Mouse (Mus musculus): Measurements from ENCODE around the gene Nisch.

Nisch gene

DNA sequence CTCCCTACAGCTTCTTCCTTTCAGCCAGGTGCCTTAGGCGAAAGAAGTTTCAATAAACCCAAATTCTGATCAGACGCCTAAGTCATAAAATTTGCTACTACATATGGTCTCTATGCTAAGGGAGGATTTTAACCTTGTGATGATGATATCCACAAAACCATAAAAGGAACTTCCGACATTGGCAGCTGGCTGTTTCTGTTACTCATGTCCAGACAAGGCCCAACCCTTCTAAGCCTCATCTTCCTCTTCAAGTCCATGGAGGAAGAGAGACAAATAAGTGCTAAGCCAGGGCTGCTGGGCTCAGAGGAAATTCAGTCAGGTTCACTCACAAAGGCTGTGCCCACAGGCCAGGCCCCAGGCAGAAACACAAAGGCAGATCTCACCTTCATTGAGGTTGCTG is 27.4 kb downstream of the Nisch start:
- DNase-seq, result no peak

DNA sequence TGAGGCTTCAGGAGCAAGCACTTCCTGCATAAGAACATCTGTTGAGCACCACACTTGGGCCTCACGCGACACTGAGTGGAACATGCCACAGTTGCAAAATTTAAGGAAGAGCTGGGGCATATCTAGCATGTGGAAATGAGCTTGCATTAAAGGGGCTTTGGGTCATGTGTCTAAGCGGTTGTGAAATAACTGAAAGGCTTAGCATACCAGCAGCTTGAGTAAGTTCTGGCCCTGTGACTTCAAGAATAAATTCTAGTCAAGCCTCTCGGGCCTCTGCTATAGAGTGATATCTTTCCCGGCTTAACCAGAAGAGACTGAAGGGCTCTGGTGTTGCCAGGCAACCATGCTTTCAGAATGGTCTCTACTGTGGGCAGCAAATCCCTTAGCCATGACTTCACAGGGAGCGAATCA is 28.0 kb downstream of the Nisch start:
- DNase-seq, result peak; percentile 98

DNA sequence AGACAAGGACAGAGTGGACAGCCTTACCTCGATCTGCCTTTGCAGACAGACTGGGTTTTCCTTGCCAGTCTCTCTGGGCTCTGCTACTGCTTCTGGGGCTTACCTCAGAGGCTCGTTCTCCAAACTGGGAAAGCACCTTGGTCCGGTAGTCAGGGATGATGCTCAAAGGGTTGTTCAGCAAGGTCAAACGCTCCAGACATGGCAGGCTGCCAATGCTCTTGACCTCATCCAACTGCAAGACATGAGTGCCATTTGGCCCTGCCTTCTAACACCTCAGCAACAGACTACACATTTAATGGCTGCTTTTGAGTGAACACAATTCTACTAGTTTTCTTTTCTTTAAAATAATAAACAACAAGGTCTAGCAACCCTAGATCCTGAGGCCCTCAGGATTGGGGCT is 30.1 kb downstream of the Nisch start:
- DNase-seq, result peak; percentile 94

DNA sequence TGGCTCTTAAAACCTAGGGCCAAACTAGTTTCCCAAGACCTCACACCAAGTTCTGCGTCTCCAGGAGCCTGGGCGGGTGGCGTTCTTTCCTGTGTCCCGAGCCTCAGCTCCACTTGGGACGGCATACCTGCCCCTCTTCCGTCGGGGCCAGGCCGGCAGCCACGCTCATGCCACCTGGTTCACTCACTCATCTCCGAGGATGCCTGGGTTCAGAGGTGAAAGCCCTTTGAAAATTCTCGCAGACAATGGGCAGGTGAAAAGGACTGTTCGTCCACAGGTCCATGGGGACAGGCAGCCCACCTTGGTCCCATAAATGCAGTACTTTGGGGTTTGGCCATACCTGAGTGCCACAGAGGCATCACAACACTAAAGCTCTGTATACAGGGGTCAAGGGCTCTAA is 32.6 kb downstream of the Nisch start:
- DNase-seq, result peak; percentile 91

DNA sequence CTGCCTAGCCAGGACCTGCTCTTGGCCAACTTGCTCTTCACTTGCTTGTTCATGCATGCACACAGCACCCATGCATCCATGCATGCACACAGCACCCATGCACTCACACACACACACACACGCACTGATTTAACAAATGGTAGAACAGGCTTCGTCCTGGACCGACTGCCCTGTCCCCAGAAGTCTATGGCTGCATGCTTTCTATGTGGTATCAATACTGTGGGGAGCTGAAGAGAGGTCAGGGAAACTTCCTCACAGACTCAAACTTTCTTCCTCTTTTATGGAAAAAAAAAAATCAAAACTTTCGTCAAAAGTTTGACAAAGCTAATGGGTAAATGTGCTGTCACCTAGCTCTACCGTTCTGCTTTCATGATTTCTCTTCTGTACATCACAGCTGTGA is 33.2 kb downstream of the Nisch start:
- no peak for DNase-seq

DNA sequence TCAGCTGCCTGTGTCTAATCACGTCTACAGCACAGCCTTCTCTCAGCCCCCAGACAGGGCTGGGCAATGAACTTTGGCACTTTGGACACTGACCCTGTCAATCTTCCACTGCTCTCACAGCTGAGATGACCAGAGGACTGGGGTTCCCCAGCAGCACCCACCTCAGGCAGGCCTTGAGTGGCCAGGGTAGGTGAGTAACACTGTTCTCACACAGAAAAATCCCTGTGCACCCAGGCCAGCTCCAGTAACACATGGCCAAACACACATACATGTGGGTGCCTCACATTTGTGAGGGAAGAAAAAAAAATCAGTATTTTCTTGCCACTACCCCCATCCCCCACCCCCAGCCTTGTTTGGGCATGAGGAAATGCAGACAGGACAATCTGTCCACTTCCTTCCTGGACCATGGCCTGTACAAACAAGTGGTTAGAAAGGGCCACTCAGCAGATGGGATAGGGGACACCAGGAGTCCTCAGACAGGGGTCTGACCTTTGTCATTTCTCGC is 33.9 kb downstream of the Nisch start:
- peak; percentile 98 for DNase-seq

DNA sequence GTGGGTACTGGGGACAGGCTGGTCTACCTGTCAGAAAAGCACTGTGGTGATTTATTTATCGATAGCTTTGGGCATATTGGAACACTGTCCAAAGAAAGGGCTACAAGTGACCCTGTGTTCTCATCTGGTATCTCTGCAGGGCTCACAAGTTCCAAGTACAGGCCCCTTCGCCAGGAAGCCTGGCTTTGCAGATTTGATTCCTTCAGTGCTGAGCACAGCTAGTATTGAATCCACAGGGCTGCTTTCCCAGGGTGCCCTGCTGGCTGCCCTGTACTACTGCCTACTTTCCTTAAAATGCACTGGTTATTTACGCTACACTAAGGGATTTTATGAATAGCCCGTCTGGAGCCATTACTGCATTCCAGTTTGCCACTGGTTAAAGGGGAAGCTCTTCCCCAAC is 35.2 kb downstream of the Nisch start:
- DNase-seq, result peak; percentile 95

DNA sequence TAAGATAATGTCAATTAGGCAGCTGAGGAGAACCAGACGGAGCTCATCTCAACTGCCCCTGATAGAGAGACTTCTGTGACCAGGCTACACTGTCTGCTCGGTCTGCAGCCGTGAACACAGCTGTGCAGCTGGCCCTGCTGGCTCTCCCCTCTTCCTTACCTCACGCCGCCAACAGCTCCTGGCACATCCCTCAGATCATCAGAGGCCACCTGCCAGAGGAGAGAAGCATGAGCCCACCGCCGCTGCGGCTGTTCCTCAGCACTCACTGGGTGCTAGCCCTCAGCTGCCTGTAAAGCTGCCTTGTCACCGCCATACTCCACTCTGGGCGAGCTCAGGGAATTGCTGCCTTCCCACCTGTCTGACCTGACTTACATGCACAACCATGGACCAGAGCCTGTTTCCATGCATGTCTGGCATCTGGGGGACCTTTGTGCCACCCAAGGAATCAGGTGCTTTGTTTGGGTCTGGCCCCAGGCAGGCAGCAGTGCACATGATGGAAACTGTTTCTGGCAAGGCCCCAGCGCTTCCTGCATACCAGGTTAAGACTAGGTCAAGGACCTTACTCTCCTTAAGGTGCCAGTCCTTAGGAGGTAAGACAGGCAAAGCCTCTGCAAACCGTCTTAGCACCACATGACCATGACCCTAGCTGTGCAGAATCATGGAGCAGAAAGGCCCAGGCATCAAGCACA is 36.9 kb downstream of the Nisch start:
- peak; percentile 93 for DNase-seq

DNA sequence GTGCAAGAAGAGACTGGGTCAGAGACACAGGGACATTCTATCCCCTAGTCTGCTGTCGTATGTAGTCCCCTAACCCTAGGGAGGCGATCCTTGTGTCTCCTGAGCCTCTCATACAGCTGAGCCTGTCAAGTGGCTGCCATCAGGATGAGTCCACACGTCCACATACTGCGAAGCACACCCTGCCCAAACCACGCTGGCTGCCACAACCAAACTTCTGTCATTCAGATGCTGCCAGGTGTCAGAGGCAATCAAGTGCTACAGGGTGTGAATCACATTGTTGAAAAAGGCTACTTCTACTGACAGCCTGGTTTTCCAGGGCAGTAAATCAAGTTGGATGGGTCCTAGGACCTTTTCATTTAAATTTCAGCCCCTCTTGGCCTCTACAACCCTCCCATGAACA is 39.0 kb downstream of the Nisch start:
- no peak for DNase-seq

DNA sequence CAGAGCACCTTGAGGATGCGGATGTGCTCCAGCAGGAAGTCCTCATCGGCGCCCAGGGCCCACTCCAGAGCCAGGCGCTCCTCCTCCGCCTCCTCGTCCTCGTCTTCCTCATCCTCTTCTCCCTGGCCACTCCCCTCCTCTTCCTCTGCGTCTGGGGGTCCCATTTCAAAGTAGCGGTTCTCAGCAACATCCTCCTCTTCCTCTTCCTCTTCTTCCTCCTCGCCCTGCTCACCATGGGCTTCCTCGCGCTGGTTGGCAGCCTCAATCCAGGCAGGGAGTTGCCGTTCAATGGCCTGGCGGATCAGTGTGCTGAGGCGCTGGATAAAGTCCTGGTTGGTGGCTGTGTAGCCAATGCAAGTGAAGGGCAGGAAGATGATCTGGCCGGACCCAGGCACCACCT is 39.5 kb downstream of the Nisch start:
- DNase-seq, result peak; percentile 93

DNA sequence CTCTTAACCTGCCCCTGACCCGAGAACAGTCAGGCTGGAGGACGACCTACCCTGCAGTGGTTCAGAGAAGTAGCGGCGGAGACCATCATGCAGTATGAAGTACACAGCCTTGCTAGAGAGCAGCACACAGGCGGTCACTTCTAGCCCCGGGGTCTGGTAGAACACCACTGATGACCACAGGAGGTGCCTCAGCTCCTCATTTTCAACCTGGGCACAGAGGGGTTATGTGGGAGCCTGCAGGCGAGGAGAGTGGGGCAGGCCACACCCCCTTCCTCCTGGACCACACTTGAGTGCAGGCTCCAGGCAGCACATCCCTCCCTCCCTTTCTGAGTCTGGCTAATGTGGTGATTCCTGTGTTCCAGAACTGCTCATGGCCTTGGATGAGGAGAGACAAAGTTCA is 43.2 kb downstream of the Nisch start:
- peak; percentile 91 for DNase-seq

DNA sequence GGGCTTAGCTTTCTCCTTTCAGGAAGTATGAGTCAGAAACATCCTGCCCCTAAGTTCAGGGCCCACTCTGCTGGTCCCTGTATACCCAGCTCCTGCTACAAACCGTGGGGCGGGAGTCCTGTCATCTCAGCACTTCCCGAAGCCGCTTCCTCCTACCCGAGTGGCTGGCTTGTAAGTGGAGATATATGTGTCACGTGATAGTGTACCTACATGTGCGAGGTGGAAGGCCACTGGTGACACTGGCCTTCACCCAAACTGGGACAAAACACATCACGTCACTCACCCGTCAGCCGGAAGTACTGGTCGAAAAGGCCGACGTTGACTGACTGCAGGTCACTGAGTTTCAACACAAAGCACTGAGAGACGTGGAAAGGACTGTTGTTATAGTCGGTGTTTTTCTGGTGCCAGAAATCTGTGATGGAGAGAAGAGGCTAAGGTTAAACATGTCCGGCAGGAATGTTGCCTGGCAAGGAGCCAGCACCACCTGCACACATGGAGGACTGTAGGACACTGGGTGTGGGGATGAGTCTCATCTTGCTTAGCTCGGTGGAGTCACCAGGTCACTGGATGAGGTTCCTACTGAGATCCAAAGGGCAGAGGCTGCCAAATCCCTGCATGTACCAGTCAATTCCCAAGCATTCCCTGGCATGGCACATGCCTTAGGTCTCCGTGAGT is 43.8 kb downstream of the Nisch start:
- peak; percentile 98 for DNase-seq

DNA sequence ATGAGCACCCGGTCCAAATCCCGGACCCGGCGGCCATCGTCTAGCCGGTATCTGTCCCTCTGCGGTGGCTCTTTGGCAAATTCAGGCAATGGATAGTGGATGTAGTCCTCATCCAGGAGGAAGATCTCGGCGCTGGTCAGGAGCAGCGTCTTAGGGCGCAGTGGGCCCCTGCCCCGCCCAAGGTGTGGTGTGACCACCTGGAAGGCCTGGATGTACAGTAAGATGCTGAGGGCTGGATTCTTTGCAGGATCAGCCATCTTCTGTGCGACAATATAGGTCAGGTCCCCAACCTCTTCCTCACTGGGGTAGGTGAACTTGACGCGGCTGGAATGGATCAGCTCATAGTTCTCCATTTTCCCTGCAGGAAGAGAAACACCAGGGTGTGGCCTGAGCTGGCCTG is 44.9 kb downstream of the Nisch start:
- DNase-seq, result peak; percentile 92

DNA sequence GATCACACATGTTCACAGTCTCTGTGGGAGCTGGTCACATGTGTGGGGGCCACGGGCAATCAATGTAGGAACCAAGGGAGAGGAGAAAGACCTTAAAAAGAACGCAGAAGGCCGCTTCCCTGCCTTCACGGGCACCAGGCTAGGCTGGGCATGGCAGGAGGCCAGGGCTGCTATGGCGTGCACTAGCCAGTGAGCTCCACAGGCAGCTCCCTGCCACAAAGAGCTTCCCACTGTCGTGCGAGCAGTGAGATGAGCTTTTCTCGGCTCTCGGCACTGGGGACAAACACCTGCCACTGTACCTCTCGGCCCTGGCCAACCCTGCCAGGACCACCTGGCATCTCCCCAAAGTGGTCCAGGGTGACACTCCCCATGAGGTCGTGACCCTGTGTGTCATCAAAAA is 45.4 kb downstream of the Nisch start:
- peak; percentile 93 for DNase-seq

DNA sequence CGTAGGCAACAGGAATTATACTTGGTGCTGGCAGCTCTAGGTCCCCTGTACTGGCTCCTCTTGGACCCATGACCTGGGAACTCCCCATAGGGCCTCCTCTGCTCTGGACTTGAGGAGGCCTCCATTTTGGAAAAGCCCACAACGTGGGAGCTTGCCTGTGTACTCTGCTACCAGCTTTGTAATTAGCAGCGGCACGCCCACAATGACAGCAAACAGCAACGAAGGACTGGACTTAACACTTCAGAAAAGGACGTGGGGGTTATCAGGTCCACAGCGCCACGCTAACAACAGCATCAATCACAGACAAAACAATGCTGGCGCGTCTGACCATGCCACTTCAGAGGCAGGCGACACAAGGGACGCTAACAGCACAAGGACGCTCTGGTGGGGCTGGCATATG is 45.8 kb downstream of the Nisch start:
- DNase-seq, result peak; percentile 91

DNA sequence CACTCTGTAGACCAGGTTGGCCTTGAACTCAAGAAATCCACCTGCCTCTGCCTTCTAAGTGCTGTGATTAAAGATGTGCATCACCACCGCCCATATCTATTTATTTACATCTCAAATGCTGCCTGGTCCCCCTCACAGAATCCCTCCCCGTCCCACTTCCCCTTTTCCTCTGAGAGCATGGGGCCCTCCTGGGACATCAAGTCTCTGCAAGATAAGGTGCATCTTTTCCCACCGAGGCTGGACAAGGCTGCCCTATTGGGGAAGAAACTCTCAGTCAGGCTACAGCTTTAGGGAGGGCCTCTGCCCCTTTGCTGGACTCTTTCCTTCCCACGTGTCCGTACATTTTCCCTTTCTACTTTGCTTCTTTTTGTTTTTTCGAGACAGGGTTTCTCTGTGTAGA is 47.2 kb downstream of the Nisch start:
- DNase-seq, result peak; percentile 95

DNA sequence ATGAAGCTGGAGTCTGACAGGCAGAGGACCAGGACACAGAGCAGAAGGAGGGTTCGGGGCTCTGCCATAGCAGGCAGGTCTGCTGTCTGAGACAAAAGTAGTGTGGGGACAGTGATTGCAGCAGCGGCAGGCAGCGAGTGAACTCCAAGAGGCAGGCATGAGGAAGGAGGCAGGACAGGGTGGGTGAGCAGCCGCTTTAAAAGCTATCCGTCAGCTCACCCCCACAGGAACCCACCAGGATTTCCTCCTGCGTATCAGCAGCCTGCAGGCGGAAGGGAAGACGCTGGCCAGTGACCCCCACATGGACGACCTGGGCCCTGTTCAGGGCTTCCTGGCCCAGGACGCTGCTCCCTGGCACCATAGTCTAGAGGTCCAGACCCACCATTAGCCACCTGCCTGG is 48.3 kb downstream of the Nisch start, which contains the start of gene Stab1:
TSS of gene Stab1 (minus strand) at position 217 of the 400 bp plus-strand sequence.
- DNase-seq, result peak; percentile 99

DNA sequence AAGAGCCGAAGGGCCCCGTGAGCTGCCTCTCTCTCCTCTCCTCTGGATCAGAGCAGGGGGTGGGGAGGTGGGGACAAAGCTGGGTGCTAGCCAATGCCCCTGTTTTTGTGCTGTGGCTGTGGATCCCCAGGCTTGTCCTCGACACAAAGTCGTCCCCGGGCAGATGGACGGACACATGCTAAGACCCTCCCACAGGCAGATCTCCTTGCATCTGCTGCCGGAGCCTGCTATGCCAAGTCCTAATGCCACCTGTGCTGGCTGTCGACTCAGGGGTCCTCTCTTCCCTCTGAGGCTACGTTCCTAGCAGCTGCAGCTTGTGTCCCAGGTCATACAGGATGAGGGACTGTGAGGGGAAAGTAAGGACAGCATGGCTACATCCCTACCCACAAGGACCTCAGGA is 49.9 kb downstream of the Nisch start:
- peak; percentile 92 for DNase-seq

DNA sequence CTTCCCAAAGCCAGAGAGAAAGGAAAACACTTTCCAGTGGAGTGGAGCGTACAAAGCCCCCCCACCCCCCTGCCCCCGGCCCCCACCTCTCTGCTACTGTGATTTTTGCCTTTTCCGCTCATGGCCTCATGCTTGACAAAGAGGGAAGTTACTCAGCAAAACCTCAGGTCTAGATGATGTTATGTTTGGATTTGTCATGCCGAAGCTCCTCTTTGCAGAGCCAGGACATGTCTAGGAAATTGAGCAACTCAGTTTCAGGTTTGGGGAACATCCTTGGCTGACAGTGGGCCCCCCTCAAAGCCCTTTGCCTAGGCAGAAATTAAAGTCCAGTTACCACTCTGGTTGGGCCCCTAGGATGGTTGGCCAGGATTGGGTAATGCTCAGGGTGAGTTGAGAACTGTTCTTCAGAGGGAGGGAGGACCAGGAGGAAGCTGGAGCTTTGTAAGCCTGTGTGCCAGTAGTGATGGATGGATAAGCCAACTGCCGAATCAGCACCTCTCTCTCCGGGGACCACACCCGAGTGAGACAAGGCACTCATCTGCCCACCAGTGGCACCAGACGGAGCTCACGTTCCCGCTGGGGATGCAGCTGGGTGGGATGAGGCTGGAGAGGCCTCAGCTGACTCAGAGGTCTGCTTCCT is 50.6 kb downstream of the Nisch start:
- peak; percentile 98 for DNase-seq

DNA sequence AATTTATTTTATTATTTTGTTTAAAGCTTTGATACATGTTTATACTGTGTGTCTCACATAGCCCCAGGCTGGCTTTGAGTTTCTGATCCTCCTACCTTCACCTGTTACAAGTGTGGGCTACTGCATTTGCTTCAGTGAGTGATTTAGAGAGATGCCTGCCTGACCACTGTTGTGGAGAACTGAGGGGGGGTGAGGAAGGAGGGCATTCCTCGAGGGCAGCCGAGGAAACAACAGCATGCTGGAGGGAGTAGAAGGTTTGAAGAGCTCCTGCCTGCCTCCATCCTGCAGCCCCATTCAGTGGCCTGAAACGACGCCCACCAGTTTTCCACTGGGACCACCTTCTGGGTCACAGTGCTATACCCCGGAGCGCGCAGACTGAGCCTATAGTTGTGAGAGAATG is 51.3 kb downstream of the Nisch start:
- no peak for DNase-seq

DNA sequence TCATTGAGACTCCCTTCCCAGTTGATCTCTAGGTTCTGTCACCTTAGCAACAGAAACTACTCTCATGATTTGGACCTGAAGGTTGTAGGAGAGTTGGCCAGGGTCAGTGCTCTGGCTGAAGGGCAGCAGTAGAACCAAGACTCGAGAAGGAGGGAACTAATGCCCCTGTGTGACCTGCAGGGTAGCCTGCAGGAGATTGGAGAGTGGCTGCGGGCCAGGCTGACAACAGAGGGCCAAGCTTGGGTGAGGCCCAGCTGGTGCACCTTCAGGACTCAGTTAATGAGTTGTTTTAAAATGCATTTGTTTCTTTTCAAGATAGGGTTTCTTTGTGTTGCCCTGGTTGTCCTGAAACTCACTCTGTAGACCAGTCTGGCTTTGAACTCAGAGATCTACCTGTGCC is 51.7 kb downstream of the Nisch start:
- DNase-seq, result peak; percentile 95

DNA sequence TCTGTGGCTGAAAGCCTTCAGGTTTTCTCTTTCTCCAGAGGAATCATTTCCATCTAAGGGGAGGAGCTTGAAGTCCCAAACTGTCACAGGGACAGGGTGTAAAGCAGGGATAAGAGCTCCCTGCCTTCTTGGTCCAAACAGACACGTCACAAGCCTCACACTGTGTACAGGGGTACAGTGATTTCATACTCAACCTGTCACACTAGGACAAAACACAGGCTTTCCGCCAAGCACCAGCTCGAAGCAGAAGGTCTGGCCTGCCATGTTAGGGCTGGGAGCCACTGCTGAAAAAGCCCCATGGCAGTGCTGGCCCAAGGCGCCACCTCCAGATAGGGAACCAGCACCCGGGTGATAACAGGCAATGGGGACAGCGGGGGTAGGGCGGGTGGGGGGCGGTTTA is 52.7 kb downstream of the Nisch start:
- peak; percentile 97 for DNase-seq

DNA sequence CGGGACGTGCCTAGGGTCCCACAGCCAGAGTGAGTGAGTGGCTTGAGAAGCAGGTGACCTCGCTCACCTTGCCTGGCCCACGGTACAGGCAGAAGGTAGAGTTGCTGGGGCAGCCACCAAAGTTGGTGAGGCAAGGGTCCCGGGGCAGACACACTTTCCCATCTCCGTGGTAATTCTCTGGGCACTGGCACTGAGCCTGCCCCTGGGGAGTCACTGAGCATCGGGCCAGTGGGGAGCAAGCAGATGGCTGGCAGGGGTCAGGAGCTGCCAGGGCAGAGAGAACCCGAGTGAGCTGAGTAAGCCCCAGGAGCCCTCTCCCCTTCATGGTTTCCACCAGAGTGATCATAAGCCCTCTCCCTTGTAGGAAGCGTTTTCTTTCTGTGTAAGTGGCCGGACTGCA is 55.1 kb downstream of the Nisch start:
- DNase-seq, result no peak

DNA sequence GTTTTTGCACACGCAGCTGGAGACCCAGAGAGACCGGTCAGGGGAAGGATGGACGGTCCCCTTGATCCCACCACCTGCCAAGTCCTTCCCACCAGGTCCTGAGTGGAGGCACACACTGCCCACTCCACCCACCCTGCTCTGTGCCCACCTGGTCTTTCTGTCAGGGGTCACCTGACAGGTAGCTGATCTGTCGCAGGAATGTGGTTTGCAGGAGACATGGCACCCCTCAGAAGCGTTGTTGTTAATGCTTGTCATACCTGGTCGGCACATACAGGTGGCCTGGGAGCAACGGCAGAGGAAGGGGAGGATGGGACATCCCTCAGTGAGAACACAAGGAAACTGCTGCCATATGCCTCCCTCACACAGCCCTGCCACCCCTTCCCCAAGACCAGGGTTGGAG is 55.6 kb downstream of the Nisch start:
- DNase-seq, result peak; percentile 91
